ENCODE assay signal across 8 mouse cellular contexts in genomic region chr16:14162988-14163416, GRCm38 (mm10). TPM values are rescaled to one million over a fixed set of nuclear protein-coding genes. Genes with fewer than 3 reads are reported as not detected.
DNase-seq lines count a peak whose midpoint lies in the region; ATAC-seq and TF ChIP-seq lines count a peak whose summit lies in the region.

Nde1 (plus strand) TSS chr16:14163275.
Marf1 (minus strand) TSS chr16:14163351.

- no peaks in the 10 kb centered on the region for H3K27me3 ChIP-seq in embryonic facial prominence, embryonic 12.5 days
- H3K27me3 ChIP-seq in limb, embryonic 10.5 days (ENCODE audit: low read depth, poor library complexity, severe bottlenecking) = no peaks in the 10 kb centered on the region
- H3K27me3 ChIP-seq in midbrain, embryonic 12.5 days = no peaks in the 10 kb centered on the region
- H3K27me3 ChIP-seq in small intestine, adult 2 months (ENCODE audit: control insufficient read depth, insufficient read depth, low read length) = no peaks in the 10 kb centered on the region

- 1% methylated on average over 41 of the region's 43 CpGs for WGBS in embryonic facial prominence, embryonic 12.5 days
- WGBS in limb, embryonic 10.5 days = under 1% methylated on average over 43 of the region's 43 CpGs
- under 1% methylated on average over 43 of the region's 43 CpGs for WGBS in midbrain, embryonic 12.5 days
- under 1% methylated on average over 43 of the region's 43 CpGs for WGBS in small intestine, adult 2 months

- H3K4me1 ChIP-seq in embryonic facial prominence, embryonic 12.5 days = peaks cover 30% of the 10 kb centered on the region
- H3K4me1 ChIP-seq in limb, embryonic 10.5 days = peaks cover 34% of the 10 kb centered on the region
- H3K4me1 ChIP-seq in midbrain, embryonic 12.5 days = peaks cover 26% of the 10 kb centered on the region
- H3K4me1 ChIP-seq in small intestine, adult 2 months (ENCODE audit: control insufficient read depth, insufficient read depth, insufficient read length, low read length) = peaks cover 2% of the 10 kb centered on the region; the same call in 1 of the 2 replicates

- H3K9ac ChIP-seq in embryonic facial prominence, embryonic 12.5 days = peak within 1 kb of the TSS; percentile 87
- peak within 1 kb of the TSS; percentile 84 for H3K9ac ChIP-seq in midbrain, embryonic 12.5 days (replicated peaks)

- DNase-seq in 3T3-L1 (ENCODE audit: low read depth, low spot score) = peak; percentile 94
- peak; percentile 97 for DNase-seq in adrenal gland, postnatal 36 days
- DNase-seq in heart, adult 11 months = peak; percentile 100
- DNase-seq in kidney, adult 11 months = peak; percentile 91
- peak; percentile 93 for DNase-seq in limb, embryonic 10.5 days (ENCODE audit: low spot score)

- TF ChIP-seq POLR2A in small intestine, adult 2 months (IDR thresholded peaks at IDR 0.05; ENCODE audit: low read depth, low read length) = peak; percentile 95

- peaks cover 1% of the 10 kb centered on the region; the same call in 1 of the 2 replicates for H3K36me3 ChIP-seq in embryonic facial prominence, embryonic 12.5 days
- H3K36me3 ChIP-seq in limb, embryonic 10.5 days = peaks cover 26% of the 10 kb centered on the region
- no peaks in the 10 kb centered on the region for H3K36me3 ChIP-seq in midbrain, embryonic 12.5 days
- no peaks in the 10 kb centered on the region for H3K36me3 ChIP-seq in small intestine, adult 2 months (ENCODE audit: control insufficient read depth, insufficient read depth, low read length)

- peak within 1 kb of the TSS; percentile 80 for H3K4me3 ChIP-seq in embryonic facial prominence, embryonic 12.5 days
- H3K4me3 ChIP-seq in limb, embryonic 10.5 days = peak within 1 kb of the TSS; percentile 78
- H3K4me3 ChIP-seq in midbrain, embryonic 12.5 days = peak within 1 kb of the TSS; percentile 77
- H3K4me3 ChIP-seq in small intestine, adult 2 months (ENCODE audit: low read depth, low read length) = peak within 1 kb of the TSS; percentile 92

- peak within 1 kb of the TSS; percentile 93 for H3K27ac ChIP-seq in embryonic facial prominence, embryonic 12.5 days
- H3K27ac ChIP-seq in limb, embryonic 10.5 days = peak within 1 kb of the TSS; percentile 97
- peak within 1 kb of the TSS; percentile 78 for H3K27ac ChIP-seq in midbrain, embryonic 12.5 days (replicated peaks)
- H3K27ac ChIP-seq in small intestine, adult 2 months (ENCODE audit: insufficient read depth, low read depth, low read length) = peak within 1 kb of the TSS; percentile 93

- ATAC-seq in embryonic facial prominence, embryonic 12.5 days (ENCODE audit: insufficient number of reproducible peaks, insufficient read depth, low FRiP score, low TSS enrichment) = peak; percentile 94
- peak; percentile 90 for ATAC-seq in midbrain, embryonic 12.5 days (ENCODE audit: low FRiP score, low read depth)

- peak within 1 kb of the TSS; percentile 65 for H3K4me2 ChIP-seq in embryonic facial prominence, embryonic 12.5 days (replicated peaks)
- peak within 1 kb of the TSS; percentile 77 for H3K4me2 ChIP-seq in midbrain, embryonic 12.5 days (replicated peaks)

- H3K9me3 ChIP-seq in embryonic facial prominence, embryonic 12.5 days = no peaks in the 10 kb centered on the region
- H3K9me3 ChIP-seq in limb, embryonic 10.5 days (replicated peaks) = no peaks in the 10 kb centered on the region
- H3K9me3 ChIP-seq in midbrain, embryonic 12.5 days = no peaks in the 10 kb centered on the region

- no peak for TF ChIP-seq CTCF in small intestine, adult 2 months (IDR thresholded peaks at IDR 0.05; ENCODE audit: extremely low read depth, insufficient read length, insufficient replicate concordance, low read depth, low read length)

RNA-seq across cellular contexts. Expression of gene Nde1, which starts in this region (rescaled TPM):
- 10 to 100 TPM; 40.5 to 46.7 TPM for total RNA-seq in adrenal gland, postnatal 36 days (2021)
- 137 and 139 TPM in 2 replicates for polyA plus RNA-seq in embryonic facial prominence, embryonic 12.5 days (2016; fragmentation: Nextera tagmentation; extraction: Ambion mirVana)
- 188 and 189 TPM in 2 replicates for polyA plus RNA-seq in limb, embryonic 10.5 days (2016; fragmentation: Nextera tagmentation; extraction: Ambion mirVana)
- 137 and 142 TPM in 2 replicates for polyA plus RNA-seq in midbrain, embryonic 12.5 days (2016; fragmentation: Nextera tagmentation; extraction: Ambion mirVana)
- polyA plus RNA-seq in small intestine, adult 2 months (2012; rRNA removed) = 9.7 and 15.8 TPM in 2 replicates

RNA-seq across cellular contexts. Expression of gene Marf1, which starts in this region (rescaled TPM):
- total RNA-seq in adrenal gland, postnatal 36 days (2021) = 100 to 1,000 TPM; 110 to 152 TPM
- 19.1 and 19.9 TPM in 2 replicates for polyA plus RNA-seq in embryonic facial prominence, embryonic 12.5 days (2016; fragmentation: Nextera tagmentation; extraction: Ambion mirVana)
- 13.7 and 17.0 TPM in 2 replicates for polyA plus RNA-seq in limb, embryonic 10.5 days (2016; fragmentation: Nextera tagmentation; extraction: Ambion mirVana)
- polyA plus RNA-seq in midbrain, embryonic 12.5 days (2016; fragmentation: Nextera tagmentation; extraction: Ambion mirVana) = 16.0 and 16.1 TPM in 2 replicates
- 3.8 and 6.8 TPM in 2 replicates for polyA plus RNA-seq in small intestine, adult 2 months (2012; rRNA removed)

Comparison
In these comparisons a context has a peak if more than half of its experiments do, and no peak if none do; other contexts are left out.
1. Peak in every context shown above with its lines: DNase-seq, ATAC-seq, H3K4me3 ChIP-seq and H3K27ac ChIP-seq.